Mouse (Mus musculus) liver, adult 2 months (tissue): ENCODE measurements at regions not wholly inside any gene's neighbourhood (a gene's known extent, or its start where the extent isn't known, plus 50 kb on each side); places are given as distances from the start of the nearest gene placed in this dataset.

Experiments used
- CTCF ChIP-seq: fragments of 200-500 bp; IDR thresholded peaks from 2 replicates; pipeline ENCODE4 v1.5.1; 2011; ENCODE audit warnings: low read depth, low read length, control low read depth
- POLR2A ChIP-seq: fragments of 200-500 bp; IDR thresholded peaks from 2 replicates; pipeline ENCODE4 v1.6.1; 2011; ENCODE audit warnings: low read length, control low read depth; ENCODE audit not compliant: insufficient read depth; ENCODE audit errors: extremely low read depth

DNA sequence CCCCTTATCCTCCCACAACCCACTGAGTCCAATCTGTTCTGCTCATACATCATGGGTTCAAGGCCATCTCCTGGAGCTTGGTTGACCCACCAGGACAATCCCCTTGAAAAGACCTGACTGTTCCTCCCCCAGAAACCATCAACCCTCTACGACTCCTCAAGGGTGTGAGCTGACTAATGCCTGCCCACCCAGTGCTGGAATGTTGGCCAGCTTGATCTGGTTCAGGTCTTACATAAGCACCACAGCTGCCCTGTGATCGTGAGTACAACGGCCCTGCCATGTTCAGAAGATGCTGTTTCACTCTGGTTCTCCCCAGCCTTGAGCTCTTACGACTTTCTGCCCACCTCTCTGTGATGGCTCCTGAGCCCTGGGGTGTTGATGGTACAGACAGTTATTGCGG, 145.9 kb downstream of the Kdr start:
- no peak for TF ChIP-seq CTCF
- TF ChIP-seq POLR2A: no peak
